Mouse (Mus musculus): ENCODE data around the gene Chrna7. TPM values are rescaled to one million over a fixed set of nuclear protein-coding genes. Genes with fewer than 3 reads are reported as not detected.
A peak's percentile ranks its signal among the peaks of the same experiment; 100 is the strongest.

Chrna7 gene
- 0.13 TPM in 1 of 2 replicates, not detected in the other for total RNA-seq (2014; rRNA removed)
- polyA plus RNA-seq (2012; rRNA removed): not detected in 2 replicates

GRCm38 (mm10) chr7:63212084-63212723, at the start of gene Chrna7:
Chrna7 (minus strand) TSS chr7:63212569.
- DNase-seq (ENCODE audit: extremely low read depth, low read depth, low spot score): peak; percentile 43
- H3K36me3 ChIP-seq (ENCODE audit: control insufficient read depth, insufficient read depth, low read length): no peaks in the 10 kb centered on the region
- no peaks in the 10 kb centered on the region for H3K27me3 ChIP-seq (ENCODE audit: control insufficient read depth, insufficient read depth, low read length)
- no peak within 1 kb of the TSS for H3K27ac ChIP-seq (replicated peaks; ENCODE audit: insufficient read depth, low read depth, low read length)
- peak within 1 kb of the TSS; percentile 72 for H3K9ac ChIP-seq (ENCODE audit: low read depth, low read length)
- no peaks in the 10 kb centered on the region for H3K4me1 ChIP-seq (ENCODE audit: control insufficient read depth, insufficient read depth, low read length)
- under 1% methylated on average over 71 of the region's 73 CpGs for WGBS
- peak within 1 kb of the TSS; percentile 56; the same call in 1 of the 2 replicates for H3K4me3 ChIP-seq (ENCODE audit: insufficient read depth, low read depth, low read length)
- no peaks in the 10 kb centered on the region for H3K79me2 ChIP-seq (ENCODE audit: control insufficient read depth, insufficient read depth, low read length)
- peak; percentile 70 for TF ChIP-seq CTCF (IDR thresholded peaks at IDR 0.05; ENCODE audit: low read depth, low read length)
- TF ChIP-seq POLR2A (IDR thresholded peaks at IDR 0.05; ENCODE audit: extremely low read depth, insufficient read depth, low read length): no peak

GRCm38 (mm10) chr7:63249404-63249803, 37.0 kb upstream of the Chrna7 start:
- no peak overlapping the region for H3K4me3 ChIP-seq (ENCODE audit: insufficient read depth, low read depth, low read length)
- H3K36me3 ChIP-seq (ENCODE audit: control insufficient read depth, insufficient read depth, low read length): no peaks in the 10 kb centered on the region
- WGBS: 72% methylated on average over 2 of the region's 2 CpGs
- H3K4me1 ChIP-seq (ENCODE audit: control insufficient read depth, insufficient read depth, low read length): no peaks in the 10 kb centered on the region
- no peak overlapping the region for H3K9ac ChIP-seq (ENCODE audit: low read depth, low read length)
- H3K79me2 ChIP-seq (ENCODE audit: control insufficient read depth, insufficient read depth, low read length): no peaks in the 10 kb centered on the region
- TF ChIP-seq CTCF (IDR thresholded peaks at IDR 0.05; ENCODE audit: low read depth, low read length) (no peak), POLR2A (IDR thresholded peaks at IDR 0.05; ENCODE audit: extremely low read depth, insufficient read depth, low read length) (no peak)
- DNase-seq (ENCODE audit: extremely low read depth, low read depth, low spot score): no peak
- H3K27me3 ChIP-seq (ENCODE audit: control insufficient read depth, insufficient read depth, low read length): no peaks in the 10 kb centered on the region
- no peak overlapping the region for H3K27ac ChIP-seq (replicated peaks; ENCODE audit: insufficient read depth, low read depth, low read length)

- H3K79me2 ChIP-seq (ENCODE audit: control insufficient read depth, insufficient read depth, low read length): no peaks in the 10 kb centered on the region
- no peaks in the 10 kb centered on the region for H3K4me1 ChIP-seq (ENCODE audit: control insufficient read depth, insufficient read depth, low read length)
- no peak overlapping the region for H3K9ac ChIP-seq (ENCODE audit: low read depth, low read length)
- 76% methylated on average over 3 of the region's 3 CpGs for whole genome bisulfite sequencing
- H3K36me3 ChIP-seq (ENCODE audit: control insufficient read depth, insufficient read depth, low read length): no peaks in the 10 kb centered on the region
- H3K27ac ChIP-seq (replicated peaks; ENCODE audit: insufficient read depth, low read depth, low read length): no peak overlapping the region
- no peak for TF ChIP-seq CTCF (IDR thresholded peaks at IDR 0.05; ENCODE audit: low read depth, low read length)
- TF ChIP-seq POLR2A (IDR thresholded peaks at IDR 0.05; ENCODE audit: extremely low read depth, insufficient read depth, low read length): no peak
- peak; percentile 1 for DNase-seq (ENCODE audit: extremely low read depth, low read depth, low spot score)
- no peak overlapping the region for H3K4me3 ChIP-seq (ENCODE audit: insufficient read depth, low read depth, low read length)
- H3K27me3 ChIP-seq (ENCODE audit: control insufficient read depth, insufficient read depth, low read length): no peaks in the 10 kb centered on the region
Observed at GRCm38 (mm10) chr7:63237852-63238516, 25.6 kb upstream of the Chrna7 start.

- Histone ChIP-seq H3K9ac (ENCODE audit: low read depth, low read length) (no peak overlapping the region), H3K4me1 (ENCODE audit: control insufficient read depth, insufficient read depth, low read length) (no peaks in the 10 kb centered on the region), H3K27me3 (ENCODE audit: control insufficient read depth, insufficient read depth, low read length) (no peaks in the 10 kb centered on the region), H3K4me3 (ENCODE audit: insufficient read depth, low read depth, low read length) (no peak overlapping the region), H3K36me3 (ENCODE audit: control insufficient read depth, insufficient read depth, low read length) (no peaks in the 10 kb centered on the region), H3K79me2 (ENCODE audit: control insufficient read depth, insufficient read depth, low read length) (no peaks in the 10 kb centered on the region), H3K27ac (replicated peaks; ENCODE audit: insufficient read depth, low read depth, low read length) (no peak overlapping the region)
- no peak for DNase-seq (ENCODE audit: extremely low read depth, low read depth, low spot score)
- 52% methylated on average over 7 of the region's 7 CpGs for WGBS
- TF ChIP-seq CTCF (IDR thresholded peaks at IDR 0.05; ENCODE audit: low read depth, low read length) (no peak), POLR2A (IDR thresholded peaks at IDR 0.05; ENCODE audit: extremely low read depth, insufficient read depth, low read length) (no peak)
Observed at GRCm38 (mm10) chr7:63225066-63225780, 12.9 kb upstream of the Chrna7 start.

GRCm38 (mm10) chr7:63211641-63212083, 707 bp downstream of the Chrna7 start:
- 6% methylated on average over 13 of the region's 13 CpGs for WGBS
- Histone ChIP-seq H3K27ac (replicated peaks; ENCODE audit: insufficient read depth, low read depth, low read length) (no peak overlapping the region), H3K27me3 (ENCODE audit: control insufficient read depth, insufficient read depth, low read length) (no peaks in the 10 kb centered on the region), H3K79me2 (ENCODE audit: control insufficient read depth, insufficient read depth, low read length) (no peaks in the 10 kb centered on the region), H3K9ac (ENCODE audit: low read depth, low read length) (peak overlapping the region; percentile 72), H3K4me3 (ENCODE audit: insufficient read depth, low read depth, low read length) (peak overlapping the region; percentile 56; the same call in 1 of the 2 replicates), H3K4me1 (ENCODE audit: control insufficient read depth, insufficient read depth, low read length) (no peaks in the 10 kb centered on the region), H3K36me3 (ENCODE audit: control insufficient read depth, insufficient read depth, low read length) (no peaks in the 10 kb centered on the region)
- TF ChIP-seq CTCF (IDR thresholded peaks at IDR 0.05; ENCODE audit: low read depth, low read length) (no peak), POLR2A (IDR thresholded peaks at IDR 0.05; ENCODE audit: extremely low read depth, insufficient read depth, low read length) (no peak)
- no peak for DNase-seq (ENCODE audit: extremely low read depth, low read depth, low spot score)
